In the genomic region with DNA sequence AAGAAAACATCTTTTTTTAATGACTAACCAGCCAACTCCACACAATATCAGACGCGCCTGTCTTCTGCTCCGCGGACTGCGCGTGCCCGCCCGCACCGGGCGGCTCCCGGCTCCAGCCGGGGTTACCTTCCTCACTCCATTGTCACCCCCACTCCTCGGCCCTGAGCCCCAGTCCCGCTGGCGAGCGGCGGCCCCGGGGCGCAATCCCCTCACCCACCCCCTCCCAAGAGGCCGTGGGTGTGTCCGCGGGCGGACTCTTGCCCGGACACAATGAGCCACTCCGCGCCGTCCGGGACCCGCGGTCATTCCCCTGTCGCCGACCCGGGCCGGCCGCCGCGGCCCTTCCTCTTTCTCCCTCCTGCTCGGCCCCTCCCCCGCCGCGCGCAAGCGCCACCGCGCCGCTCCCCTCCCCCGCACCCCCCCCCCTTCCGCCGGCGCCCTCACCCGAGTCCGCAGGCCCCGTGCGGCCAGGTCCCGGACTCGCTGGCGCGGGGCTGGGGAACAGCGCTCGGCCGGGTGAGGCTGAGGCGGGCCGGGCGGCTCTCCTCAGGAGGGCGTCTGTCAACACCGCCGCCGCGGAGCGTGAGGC, we compare ENCODE assay signal across 8 mouse cellular contexts. TPM values are rescaled to one million over a fixed set of nuclear protein-coding genes. Genes with fewer than 3 reads are reported as not detected.
DNase-seq lines count a peak whose midpoint lies in the region; ATAC-seq and TF ChIP-seq lines count a peak whose summit lies in the region.

No protein-coding gene starts in this region.

- peaks cover 6% of the 10 kb centered on the region for H3K4me1 ChIP-seq in hindbrain, postnatal 0 days (ENCODE audit: insufficient read depth, low read length)
- peaks cover 9% of the 10 kb centered on the region; the same call in 1 of the 2 replicates for H3K4me1 ChIP-seq in liver, embryonic 11.5 days (replicated peaks; ENCODE audit: control insufficient read depth, insufficient read depth, low read length)
- peaks cover 16% of the 10 kb centered on the region for H3K4me1 ChIP-seq in midbrain, embryonic 16.5 days (ENCODE audit: control insufficient read depth, insufficient read depth, low read length)
- H3K4me1 ChIP-seq in stomach, embryonic 14.5 days (ENCODE audit: control insufficient read depth, insufficient read depth, low read length), result peaks cover 4% of the 10 kb centered on the region

- H3K27ac ChIP-seq in hindbrain, postnatal 0 days, result peak overlapping the region; percentile 96
- peak overlapping the region; percentile 99 for H3K27ac ChIP-seq in liver, embryonic 11.5 days (ENCODE audit: low read depth, low read length)
- peak overlapping the region; percentile 97 for H3K27ac ChIP-seq in midbrain, embryonic 16.5 days (ENCODE audit: low read length)
- peak overlapping the region; percentile 98 for H3K27ac ChIP-seq in stomach, embryonic 14.5 days (ENCODE audit: low read length)

- H3K4me2 ChIP-seq in hindbrain, postnatal 0 days (ENCODE audit: low read depth, low read length), result peak overlapping the region; percentile 72
- H3K4me2 ChIP-seq in liver, embryonic 11.5 days, result peak overlapping the region; percentile 79
- peak overlapping the region; percentile 62 for H3K4me2 ChIP-seq in midbrain, embryonic 16.5 days (ENCODE audit: low read length)
- H3K4me2 ChIP-seq in stomach, embryonic 14.5 days (replicated peaks; ENCODE audit: low read depth, low read length), result peak overlapping the region; percentile 47

- H3K4me3 ChIP-seq in hindbrain, postnatal 0 days (ENCODE audit: low read length), result peak overlapping the region; percentile 85
- peak overlapping the region; percentile 97 for H3K4me3 ChIP-seq in liver, embryonic 11.5 days (ENCODE audit: low read depth, low read length)
- H3K4me3 ChIP-seq in midbrain, embryonic 16.5 days (ENCODE audit: low read depth, low read length), result peak overlapping the region; percentile 80
- H3K4me3 ChIP-seq in stomach, embryonic 14.5 days (ENCODE audit: low read depth, low read length), result peak overlapping the region; percentile 96

- peak; percentile 67 for DNase-seq in retina, embryonic 14.5 days (ENCODE audit: low spot score)
- no peak for DNase-seq in retina, postnatal 1 day
- peak; percentile 75 to 76 for DNase-seq in cerebellum, postnatal 14 days
- DNase-seq in frontal cortex, postnatal 10 days (ENCODE audit: low spot score in 2 of 2), result peak; percentile 43 to 59
- DNase-seq in hindbrain, postnatal 0 days (ENCODE audit: low spot score), result peak; percentile 68
- peak; percentile 77 for DNase-seq in liver, embryonic 11.5 days (ENCODE audit: low spot score)

- peak; percentile 92 for ATAC-seq in hindbrain, postnatal 0 days
- ATAC-seq in liver, embryonic 11.5 days (replicated peaks; ENCODE audit: low FRiP score), result peak; percentile 82
- ATAC-seq in midbrain, embryonic 16.5 days, result peak; percentile 90
- ATAC-seq in stomach, embryonic 14.5 days (ENCODE audit: insufficient number of reproducible peaks, insufficient read depth, low FRiP score, low read depth), result peak; percentile 83

- H3K9ac ChIP-seq in hindbrain, postnatal 0 days (replicated peaks; ENCODE audit: low read length), result peak overlapping the region; percentile 96
- H3K9ac ChIP-seq in liver, embryonic 11.5 days (ENCODE audit: low read depth, low read length), result peak overlapping the region; percentile 97
- H3K9ac ChIP-seq in midbrain, embryonic 16.5 days (ENCODE audit: low read depth, low read length), result peak overlapping the region; percentile 75
- peak overlapping the region; percentile 95 for H3K9ac ChIP-seq in stomach, embryonic 14.5 days (replicated peaks; ENCODE audit: low read depth, low read length)

- TF ChIP-seq CTCF in hindbrain, postnatal 0 days (IDR thresholded peaks at IDR 0.05; ENCODE audit: low read depth), result no peak

- H3K27me3 ChIP-seq in hindbrain, postnatal 0 days (ENCODE audit: insufficient read depth, low read length), result no peaks in the 10 kb centered on the region
- H3K27me3 ChIP-seq in liver, embryonic 11.5 days (replicated peaks; ENCODE audit: control insufficient read depth, insufficient read depth, low read length), result no peaks in the 10 kb centered on the region
- no peaks in the 10 kb centered on the region for H3K27me3 ChIP-seq in midbrain, embryonic 16.5 days (ENCODE audit: control insufficient read depth, insufficient read depth, low read depth, low read length)
- no peaks in the 10 kb centered on the region for H3K27me3 ChIP-seq in stomach, embryonic 14.5 days (ENCODE audit: control insufficient read depth, insufficient read depth, low read length)

- no peaks in the 10 kb centered on the region for H3K36me3 ChIP-seq in hindbrain, postnatal 0 days (ENCODE audit: insufficient read depth, low read length)
- no peaks in the 10 kb centered on the region for H3K36me3 ChIP-seq in liver, embryonic 11.5 days (ENCODE audit: control insufficient read depth, insufficient read depth, low read length)
- no peaks in the 10 kb centered on the region for H3K36me3 ChIP-seq in midbrain, embryonic 16.5 days (ENCODE audit: control insufficient read depth, insufficient read depth, low read length)
- no peaks in the 10 kb centered on the region for H3K36me3 ChIP-seq in stomach, embryonic 14.5 days (ENCODE audit: control insufficient read depth, insufficient read depth, low read length)

- no peaks in the 10 kb centered on the region for H3K9me3 ChIP-seq in hindbrain, postnatal 0 days (ENCODE audit: low read length)
- H3K9me3 ChIP-seq in liver, embryonic 11.5 days (ENCODE audit: control insufficient read depth, low read length), result no peaks in the 10 kb centered on the region
- H3K9me3 ChIP-seq in midbrain, embryonic 16.5 days (replicated peaks; ENCODE audit: control insufficient read depth, low read length, poor library complexity, severe bottlenecking), result no peaks in the 10 kb centered on the region
- no peaks in the 10 kb centered on the region for H3K9me3 ChIP-seq in stomach, embryonic 14.5 days (ENCODE audit: control insufficient read depth, low read depth, low read length)

- under 1% methylated on average over 41 of the region's 70 CpGs for WGBS in hindbrain, postnatal 0 days
- WGBS in liver, embryonic 11.5 days, result under 1% methylated on average over 60 of the region's 70 CpGs
- WGBS in midbrain, embryonic 16.5 days, result 0% methylated on average over 39 of the region's 70 CpGs
- WGBS in stomach, embryonic 14.5 days, result under 1% methylated on average over 44 of the region's 70 CpGs

RNA-seq across cellular contexts. Expression of gene Rnf111, which starts 0.4 kb away (rescaled TPM):
- 26.2 and 35.9 TPM in 2 replicates for total RNA-seq in hindbrain, postnatal 0 days (2014; rRNA removed)
- 14.9 and 15.9 TPM in 2 replicates for polyA plus RNA-seq in hindbrain, postnatal 0 days (2015; fragmentation: Nextera tagmentation; extraction: Ambion mirVana)
- 22.9 and 23.3 TPM in 2 replicates for polyA plus RNA-seq in liver, embryonic 11.5 days (2014; fragmentation: Nextera tagmentation; extraction: Ambion mirVana)
- 28.9 and 32.7 TPM in 2 replicates for polyA plus RNA-seq in midbrain, embryonic 16.5 days (2015; fragmentation: Nextera tagmentation; extraction: Ambion mirVana)
- polyA plus RNA-seq in stomach, embryonic 14.5 days (2014; fragmentation: Nextera tagmentation; extraction: Ambion mirVana), result 29.8 and 32.0 TPM in 2 replicates

RNA-seq across cellular contexts. Expression of gene Sltm, which starts 39.4 kb away (rescaled TPM):
- total RNA-seq in hindbrain, postnatal 0 days (2014; rRNA removed), result 19.4 and 23.2 TPM in 2 replicates
- polyA plus RNA-seq in hindbrain, postnatal 0 days (2015; fragmentation: Nextera tagmentation; extraction: Ambion mirVana), result 39.4 and 44.3 TPM in 2 replicates
- polyA plus RNA-seq in liver, embryonic 11.5 days (2014; fragmentation: Nextera tagmentation; extraction: Ambion mirVana), result 47.1 and 51.2 TPM in 2 replicates
- 63.2 and 66.2 TPM in 2 replicates for polyA plus RNA-seq in midbrain, embryonic 16.5 days (2015; fragmentation: Nextera tagmentation; extraction: Ambion mirVana)
- 69.8 and 74.7 TPM in 2 replicates for polyA plus RNA-seq in stomach, embryonic 14.5 days (2014; fragmentation: Nextera tagmentation; extraction: Ambion mirVana)
